Comparison of ENCODE assay signal across 28 mouse cellular contexts in genomic region chr13:70385292-70385691, GRCm38 (mm10).
"Had no signal": no experiment of that assay in that cellular context is flagged by ENCODE, and none has a peak within 500 bp of the region (broad histone marks: within the 10 kb centered on the region; RNA-seq: fewer than 3 reads in every experiment).

No protein-coding gene starts in this region.

- H3K27me3 ChIP-seq: embryonic facial prominence, embryonic 12.5 days; embryonic facial prominence, embryonic 13.5 days; embryonic facial prominence, embryonic 15.5 days; forebrain, embryonic 12.5 days; forebrain, embryonic 13.5 days; forebrain, embryonic 15.5 days had no signal

- H3K27ac ChIP-seq: embryonic facial prominence, embryonic 10.5 days; embryonic facial prominence, embryonic 12.5 days; embryonic facial prominence, embryonic 13.5 days; embryonic facial prominence, embryonic 15.5 days; forebrain, embryonic 10.5 days; forebrain, embryonic 12.5 days; forebrain, embryonic 13.5 days; forebrain, embryonic 15.5 days; gastrocnemius, adult 2 months; heart, adult 2 months had no signal

- H3K36me3 ChIP-seq: embryonic facial prominence, embryonic 10.5 days; embryonic facial prominence, embryonic 12.5 days; embryonic facial prominence, embryonic 13.5 days; embryonic facial prominence, embryonic 15.5 days; forebrain, embryonic 10.5 days; forebrain, embryonic 12.5 days; forebrain, embryonic 15.5 days had no signal

- H3K9me3 ChIP-seq: embryonic facial prominence, embryonic 10.5 days; embryonic facial prominence, embryonic 12.5 days; embryonic facial prominence, embryonic 13.5 days; embryonic facial prominence, embryonic 15.5 days; forebrain, embryonic 10.5 days; forebrain, embryonic 12.5 days; forebrain, embryonic 13.5 days; forebrain, embryonic 15.5 days had no signal

- DNase-seq: cerebellum, adult 2 months; cerebellum, adult 8-10 months; cerebellum, adult 9-10 months; cerebellum, adult 9-11 months; cerebellum, postnatal 10 days; cerebellum, postnatal 14 days; cerebellum, postnatal 25 days; cerebellum, postnatal 36 days; embryo, embryonic 11 days; forebrain, postnatal 0 days; gastrocnemius, adult 2 months; gastrocnemius, postnatal 10 days; gastrocnemius, postnatal 14 days; gastrocnemius, postnatal 25 days; gastrocnemius, postnatal 36 days; heart, adult 18-20 months; heart, adult 2 months had no signal

- ATAC-seq: forebrain, embryonic 13.5 days; forebrain, embryonic 14.5 days; forebrain, embryonic 15.5 days; forebrain, embryonic 16.5 days; forebrain, postnatal 0 days had no signal

- H3K4me3 ChIP-seq: embryonic facial prominence, embryonic 10.5 days; embryonic facial prominence, embryonic 12.5 days; embryonic facial prominence, embryonic 13.5 days; embryonic facial prominence, embryonic 15.5 days; erythroblast, embryonic 14.5 days; forebrain, embryonic 10.5 days; forebrain, embryonic 12.5 days; forebrain, embryonic 13.5 days; forebrain, embryonic 15.5 days; gastrocnemius, adult 2 months; heart, adult 2 months had no signal

- H3K4me1 ChIP-seq: embryonic facial prominence, embryonic 10.5 days; embryonic facial prominence, embryonic 12.5 days; embryonic facial prominence, embryonic 13.5 days; embryonic facial prominence, embryonic 15.5 days; forebrain, embryonic 10.5 days; forebrain, embryonic 12.5 days; forebrain, embryonic 13.5 days; forebrain, embryonic 15.5 days had no signal
